In the genomic region with DNA sequence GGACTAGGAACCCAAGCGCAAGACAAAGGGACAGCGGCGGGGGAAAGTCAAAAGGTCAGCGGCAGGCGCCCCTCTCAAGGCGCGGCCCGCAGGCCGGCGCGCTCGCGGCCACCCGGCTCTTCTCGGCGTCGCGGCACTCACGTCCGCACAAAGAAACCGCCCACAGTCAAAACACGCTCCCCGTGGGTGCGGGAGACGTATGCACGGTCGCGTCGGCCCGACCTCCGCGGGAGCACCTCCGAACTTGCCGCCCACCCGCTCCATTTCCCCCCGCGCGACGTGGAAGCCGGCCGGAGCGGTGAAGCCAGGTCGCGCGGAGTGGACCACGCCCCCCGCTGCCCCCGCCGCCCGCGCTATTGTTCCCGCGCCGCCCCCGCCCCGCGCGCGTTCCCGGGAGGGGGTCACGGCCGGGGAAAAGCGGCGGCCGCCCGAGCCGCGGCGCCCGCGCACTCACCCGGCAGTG, we compare ENCODE assay signal across 8 mouse cellular contexts. TPM values are rescaled to one million over a fixed set of nuclear protein-coding genes. Genes with fewer than 3 reads are reported as not detected.
A peak's percentile ranks its signal among the peaks of the same experiment; 100 is the strongest.
DNase-seq lines count a peak whose midpoint lies in the region; ATAC-seq and TF ChIP-seq lines count a peak whose summit lies in the region.

No protein-coding gene starts in this region.

- H3K9me3 ChIP-seq in hindbrain, embryonic 14.5 days (ENCODE audit: control insufficient read depth, low read length): no peaks in the 10 kb centered on the region
- H3K9me3 ChIP-seq in midbrain, embryonic 13.5 days: no peaks in the 10 kb centered on the region

- H3K4me2 ChIP-seq in hindbrain, embryonic 14.5 days (replicated peaks): peak overlapping the region; percentile 59
- peak overlapping the region; percentile 64 for H3K4me2 ChIP-seq in midbrain, embryonic 13.5 days (replicated peaks)

- TF ChIP-seq CTCF in layer of hippocampus, adult 2 months (conservative IDR thresholded peaks at IDR 0.05): no peak
- TF ChIP-seq CTCF in cortical plate, adult 2 months (IDR thresholded peaks at IDR 0.05; ENCODE audit: extremely low read depth, insufficient read depth, low read length): no peak

- DNase-seq in layer of hippocampus, adult 2 months (ENCODE audit: low spot score in 2 of 2): peak in 1 of 2 experiments; percentile 23
- DNase-seq in layer of hippocampus, adult 11-12 months (ENCODE audit: low spot score): no peak
- peak; percentile 14 for DNase-seq in ES-CJ7 (ENCODE audit: low read depth, low spot score)
- DNase-seq in hindbrain, embryonic 14.5 days (ENCODE audit: low spot score): peak; percentile 29
- DNase-seq in cerebellum, adult 9-11 months: no peak
- no peak for DNase-seq in gastrocnemius, postnatal 25 days

- under 1% methylated on average over 50 of the region's 72 CpGs for WGBS in hindbrain, embryonic 14.5 days
- WGBS in midbrain, embryonic 13.5 days: under 1% methylated on average over 51 of the region's 72 CpGs

- H3K27me3 ChIP-seq in hindbrain, embryonic 14.5 days (ENCODE audit: control insufficient read depth, insufficient read depth, low read length): peaks cover 17% of the 10 kb centered on the region; the same call in 1 of the 2 replicates
- peaks cover 28% of the 10 kb centered on the region for H3K27me3 ChIP-seq in midbrain, embryonic 13.5 days

- peaks cover 6% of the 10 kb centered on the region; the same call in 1 of the 2 replicates for H3K4me1 ChIP-seq in cortical plate, adult 2 months (ENCODE audit: control insufficient read depth, insufficient read depth, low read length)
- peaks cover 25% of the 10 kb centered on the region for H3K4me1 ChIP-seq in hindbrain, embryonic 14.5 days (replicated peaks; ENCODE audit: control insufficient read depth, insufficient read depth, low read length)
- peaks cover 22% of the 10 kb centered on the region for H3K4me1 ChIP-seq in midbrain, embryonic 13.5 days (replicated peaks)

- TF ChIP-seq POLR2A in cortical plate, adult 2 months (IDR thresholded peaks at IDR 0.05; ENCODE audit: extremely low read depth, insufficient read depth, low read length): no peak

- H3K36me3 ChIP-seq in hindbrain, embryonic 14.5 days (replicated peaks; ENCODE audit: control insufficient read depth, insufficient read depth): no peaks in the 10 kb centered on the region
- H3K36me3 ChIP-seq in midbrain, embryonic 13.5 days: no peaks in the 10 kb centered on the region

- H3K9ac ChIP-seq in hindbrain, embryonic 14.5 days: peak overlapping the region; percentile 96
- H3K9ac ChIP-seq in midbrain, embryonic 13.5 days (replicated peaks): peak overlapping the region; percentile 95

- ATAC-seq in hindbrain, embryonic 14.5 days (ENCODE audit: low FRiP score): peak; percentile 49; the same call in 1 of the 2 replicates
- peak; percentile 64 for ATAC-seq in midbrain, embryonic 13.5 days

- H3K27ac ChIP-seq in layer of hippocampus, adult 2 months: peak overlapping the region; percentile 97
- H3K27ac ChIP-seq in cortical plate, adult 2 months (ENCODE audit: insufficient read depth, low read length): peak overlapping the region; percentile 80
- peak overlapping the region; percentile 96 for H3K27ac ChIP-seq in hindbrain, embryonic 14.5 days
- peak overlapping the region; percentile 93 for H3K27ac ChIP-seq in midbrain, embryonic 13.5 days

- H3K4me3 ChIP-seq in layer of hippocampus, adult 2 months: peak overlapping the region; percentile 76
- H3K4me3 ChIP-seq in cortical plate, adult 2 months (ENCODE audit: insufficient read depth, low read length): peak overlapping the region; percentile 97
- H3K4me3 ChIP-seq in hindbrain, embryonic 14.5 days (replicated peaks; ENCODE audit: low read length): peak overlapping the region; percentile 80
- H3K4me3 ChIP-seq in midbrain, embryonic 13.5 days (replicated peaks): peak overlapping the region; percentile 87

RNA-seq across cellular contexts. Expression of a gene that starts 0.4 kb away (rescaled TPM):
- 10 to 100 TPM; 76.9 to 80.6 TPM for total RNA-seq in layer of hippocampus, adult 2 months (2021)
- 62.8 and 63.3 TPM in 2 replicates for polyA plus RNA-seq in cortical plate, adult 2 months (2012; rRNA removed)
- 42.8 and 45.4 TPM in 2 replicates for polyA plus RNA-seq in hindbrain, embryonic 14.5 days (2014; fragmentation: Nextera tagmentation; extraction: Ambion mirVana)
- polyA plus RNA-seq in midbrain, embryonic 13.5 days (2015; fragmentation: Nextera tagmentation; extraction: Ambion mirVana): 36.9 and 37.6 TPM in 2 replicates
- 10 to 100 TPM; 26.4 to 27.6 TPM for total RNA-seq in gastrocnemius, postnatal 25 days (2021)

RNA-seq across cellular contexts. Expression of a gene that starts 24.9 kb away (rescaled TPM):
- total RNA-seq in layer of hippocampus, adult 2 months (2021): under 1 TPM; 0.29 to 0.74 TPM
- 0.49 and 1.0 TPM in 2 replicates for polyA plus RNA-seq in cortical plate, adult 2 months (2012; rRNA removed)
- polyA plus RNA-seq in hindbrain, embryonic 14.5 days (2014; fragmentation: Nextera tagmentation; extraction: Ambion mirVana): 0.16 and 0.30 TPM in 2 replicates
- 0.09 TPM in 1 of 2 replicates, not detected in the other for polyA plus RNA-seq in midbrain, embryonic 13.5 days (2015; fragmentation: Nextera tagmentation; extraction: Ambion mirVana)
- total RNA-seq in gastrocnemius, postnatal 25 days (2021): not detected

Comparison
In these comparisons a context has a peak if more than half of its experiments do, and no peak if none do; other contexts are left out.
1. DNase-seq: peak in ES-CJ7 (single experiment) and hindbrain, embryonic 14.5 days (single experiment); none in layer of hippocampus, adult 11-12 months (single experiment), cerebellum, adult 9-11 months (single experiment) and gastrocnemius, postnatal 25 days (single experiment).
2. Peak in every context shown above with its lines, with median percentiles within 50 percentile points of each other: H3K27ac ChIP-seq and H3K4me3 ChIP-seq.